ENCODE assay signal across 13 mouse cellular contexts in genomic region chr4:135158724-135159409, GRCm38 (mm10). TPM values are rescaled to one million over a fixed set of nuclear protein-coding genes. Genes with fewer than 3 reads are reported as not detected.
A peak's percentile ranks its signal among the peaks of the same experiment; 100 is the strongest.
DNase-seq lines count a peak whose midpoint lies in the region; ATAC-seq and TF ChIP-seq lines count a peak whose summit lies in the region.
"Had no signal": no experiment of that assay in that cellular context is flagged by ENCODE, and none has a peak within 500 bp of the region (broad histone marks: within the 10 kb centered on the region; RNA-seq: fewer than 3 reads in every experiment).

No protein-coding gene starts in this region.

- H3K27ac ChIP-seq in liver, embryonic 12.5 days: no peak overlapping the region
- H3K27ac ChIP-seq in liver, postnatal 0 days (ENCODE audit: low read depth): no peak overlapping the region
- no peak overlapping the region for H3K27ac ChIP-seq in embryonic facial prominence, embryonic 10.5 days (replicated peaks)
- no peak overlapping the region for H3K27ac ChIP-seq in midbrain, postnatal 0 days (ENCODE audit: low read depth, low read length)
- H3K27ac ChIP-seq in forebrain, embryonic 16.5 days (ENCODE audit: low read length): no peak overlapping the region
- H3K27ac ChIP-seq: forebrain, embryonic 13.5 days; left cerebral cortex, adult 2 months had no signal

- H3K4me2 ChIP-seq in liver, embryonic 12.5 days: 0 out of 2 replicates have a peak overlapping the region, but pooled peaks have one; percentile 6
- H3K4me2 ChIP-seq in liver, postnatal 0 days (ENCODE audit: low read depth, low read length): no peak overlapping the region
- H3K4me2 ChIP-seq in midbrain, postnatal 0 days (ENCODE audit: low read depth, low read length, poor library complexity, severe bottlenecking): no peak overlapping the region
- no peak overlapping the region for H3K4me2 ChIP-seq in forebrain, embryonic 16.5 days (ENCODE audit: low read length)
- H3K4me2 ChIP-seq: forebrain, embryonic 13.5 days; heart, embryonic 11.5 days had no signal

- peaks cover 85% of the 10 kb centered on the region for H3K27me3 ChIP-seq in liver, embryonic 12.5 days (replicated peaks)
- peaks cover 45% of the 10 kb centered on the region for H3K27me3 ChIP-seq in liver, postnatal 0 days (ENCODE audit: insufficient read depth, low read length)
- H3K27me3 ChIP-seq in embryonic facial prominence, embryonic 10.5 days (replicated peaks; ENCODE audit: low read depth, poor library complexity, severe bottlenecking): peaks cover 87% of the 10 kb centered on the region
- peaks cover 55% of the 10 kb centered on the region for H3K27me3 ChIP-seq in midbrain, postnatal 0 days (ENCODE audit: insufficient read depth, low read length)
- peaks cover 59% of the 10 kb centered on the region for H3K27me3 ChIP-seq in forebrain, embryonic 16.5 days (replicated peaks; ENCODE audit: control insufficient read depth, insufficient read depth, low read length)

- intact Hi-C loops in left cerebral cortex, postnatal 4 days (cut with DNase I): no loop called here

- no peak overlapping the region for H3K9ac ChIP-seq in liver, embryonic 12.5 days
- H3K9ac ChIP-seq in liver, postnatal 0 days (replicated peaks): no peak overlapping the region
- H3K9ac ChIP-seq in midbrain, postnatal 0 days (replicated peaks; ENCODE audit: low read length, poor library complexity, severe bottlenecking): no peak overlapping the region
- H3K9ac ChIP-seq in forebrain, embryonic 16.5 days (replicated peaks; ENCODE audit: low read depth, low read length): no peak overlapping the region
- H3K9ac ChIP-seq: forebrain, embryonic 13.5 days had no signal

- DNase-seq in liver, postnatal 0 days: no peak
- DNase-seq in CD4-positive helper T cell, adult 2 months (ENCODE audit: low read depth, low spot score): peak; percentile 79
- peak; percentile 62 for DNase-seq in embryonic facial prominence, embryonic 10.5 days (ENCODE audit: low spot score)
- peak; percentile 45 for DNase-seq in naive thymus-derived CD4-positive, alpha-beta T cell, adult 2 months (ENCODE audit: low read depth)
- DNase-seq in left cerebral cortex, postnatal 4 days: no peak
- DNase-seq in midbrain, postnatal 0 days (ENCODE audit: low spot score): no peak
- DNase-seq: kidney, adult 11 months; lung, postnatal 10 days had no signal

- no peak for TF ChIP-seq CTCF in liver, postnatal 0 days (IDR thresholded peaks at IDR 0.05; ENCODE audit: low read depth)
- no peak for TF ChIP-seq CTCF in midbrain, postnatal 0 days (IDR thresholded peaks at IDR 0.05)

- no peak overlapping the region for H3K4me3 ChIP-seq in liver, embryonic 12.5 days
- no peak overlapping the region for H3K4me3 ChIP-seq in liver, postnatal 0 days (ENCODE audit: low read depth, low read length)
- no peak overlapping the region for H3K4me3 ChIP-seq in embryonic facial prominence, embryonic 10.5 days
- H3K4me3 ChIP-seq in midbrain, postnatal 0 days (ENCODE audit: low read depth, low read length): no peak overlapping the region
- H3K4me3 ChIP-seq in forebrain, embryonic 16.5 days (replicated peaks; ENCODE audit: low read length): no peak overlapping the region
- H3K4me3 ChIP-seq: forebrain, embryonic 13.5 days; left cerebral cortex, adult 2 months had no signal

- TF ChIP-seq EP300 in liver, postnatal 0 days (IDR thresholded peaks at IDR 0.05; ENCODE audit: low read depth): no peak

- H3K9me3 ChIP-seq in liver, embryonic 12.5 days (replicated peaks): no peaks in the 10 kb centered on the region
- H3K9me3 ChIP-seq in liver, postnatal 0 days (ENCODE audit: low read length): no peaks in the 10 kb centered on the region
- no peaks in the 10 kb centered on the region for H3K9me3 ChIP-seq in embryonic facial prominence, embryonic 10.5 days
- H3K9me3 ChIP-seq in midbrain, postnatal 0 days (ENCODE audit: low read length): no peaks in the 10 kb centered on the region
- H3K9me3 ChIP-seq in forebrain, embryonic 16.5 days (ENCODE audit: control insufficient read depth, low read length): no peaks in the 10 kb centered on the region
- H3K9me3 ChIP-seq: forebrain, embryonic 13.5 days had no signal

- 23% methylated on average over 9 of the region's 9 CpGs for WGBS in liver, embryonic 12.5 days (ENCODE audit: insufficient replicate concordance)
- 27% methylated on average over 9 of the region's 9 CpGs for WGBS in liver, postnatal 0 days (ENCODE audit: insufficient replicate concordance)
- 6% methylated on average over 9 of the region's 9 CpGs for WGBS in embryonic facial prominence, embryonic 10.5 days
- 7% methylated on average over 9 of the region's 9 CpGs for WGBS in midbrain, postnatal 0 days
- 5% methylated on average over 9 of the region's 9 CpGs for WGBS in forebrain, embryonic 16.5 days

- peaks cover 9% of the 10 kb centered on the region for H3K4me1 ChIP-seq in liver, embryonic 12.5 days
- no peaks in the 10 kb centered on the region for H3K4me1 ChIP-seq in liver, postnatal 0 days (ENCODE audit: insufficient read depth)
- H3K4me1 ChIP-seq in embryonic facial prominence, embryonic 10.5 days: peaks cover 51% of the 10 kb centered on the region
- H3K4me1 ChIP-seq in midbrain, postnatal 0 days (ENCODE audit: insufficient read depth, low read length): no peaks in the 10 kb centered on the region
- peaks cover 4% of the 10 kb centered on the region for H3K4me1 ChIP-seq in forebrain, embryonic 16.5 days (replicated peaks; ENCODE audit: control insufficient read depth, insufficient read depth, low read length)

- ATAC-seq in liver, embryonic 12.5 days: peak; percentile 42
- no peak for ATAC-seq in liver, postnatal 0 days
- no peak for ATAC-seq in midbrain, postnatal 0 days (ENCODE audit: low FRiP score)
- no peak for ATAC-seq in forebrain, embryonic 16.5 days
- ATAC-seq: forebrain, embryonic 13.5 days had no signal

- no peaks in the 10 kb centered on the region for H3K36me3 ChIP-seq in liver, embryonic 12.5 days
- no peaks in the 10 kb centered on the region for H3K36me3 ChIP-seq in liver, postnatal 0 days (replicated peaks; ENCODE audit: insufficient read depth, low read length)
- no peaks in the 10 kb centered on the region for H3K36me3 ChIP-seq in embryonic facial prominence, embryonic 10.5 days (replicated peaks)
- no peaks in the 10 kb centered on the region for H3K36me3 ChIP-seq in midbrain, postnatal 0 days (ENCODE audit: insufficient read depth, low read length)
- no peaks in the 10 kb centered on the region for H3K36me3 ChIP-seq in forebrain, embryonic 16.5 days (ENCODE audit: control insufficient read depth, insufficient read depth)

RNA-seq across cellular contexts. Expression of gene Runx3, which starts 38.4 kb away (rescaled TPM):
- 0.51 and 0.54 TPM in 2 replicates for polyA plus RNA-seq in liver, embryonic 12.5 days (2016; fragmentation: Nextera tagmentation; extraction: Ambion mirVana)
- polyA plus RNA-seq in liver, postnatal 0 days (2015; fragmentation: Nextera tagmentation; extraction: Ambion mirVana): 0.39 and 0.46 TPM in 2 replicates
- polyA plus RNA-seq in embryonic facial prominence, embryonic 10.5 days (2016; fragmentation: Nextera tagmentation; extraction: Ambion mirVana): 0.04 TPM in 2 replicates
- total RNA-seq in left cerebral cortex, postnatal 4 days (2021): under 1 TPM in 1 of 2 experiments, not detected in 1; 0.08 TPM
- not detected in 2 replicates for total RNA-seq in midbrain, postnatal 0 days (2014; rRNA removed)
- polyA plus RNA-seq in midbrain, postnatal 0 days (2015; fragmentation: Nextera tagmentation; extraction: Ambion mirVana): not detected in 2 replicates
- polyA plus RNA-seq in forebrain, embryonic 16.5 days (2015; fragmentation: Nextera tagmentation; extraction: Ambion mirVana): not detected in 2 replicates
- polyA plus RNA-seq: forebrain, embryonic 13.5 days; heart, embryonic 11.5 days had no signal

Comparison
In these comparisons a context has a peak if more than half of its experiments do, and no peak if none do; other contexts are left out.
1. DNase-seq: peak in CD4-positive helper T cell, adult 2 months (single experiment), embryonic facial prominence, embryonic 10.5 days (single experiment) and naive thymus-derived CD4-positive, alpha-beta T cell, adult 2 months (single experiment); none in liver, postnatal 0 days (single experiment), left cerebral cortex, postnatal 4 days (single experiment) and midbrain, postnatal 0 days (single experiment).